Mouse (Mus musculus) telencephalon, adult 2 months (tissue): ENCODE measurements at regions not wholly inside any gene's neighbourhood (a gene's known extent, or its start where the extent isn't known, plus 50 kb on each side); places are given as distances from the start of the nearest gene placed in this dataset.

Experiments used
- DNase-seq: peaks from one replicate; pipeline ENCODE4 v3.0.0-alpha.2; 2011; ENCODE audit warnings: low read depth, low spot score

- DNase-seq = no peak
Observed at GRCm38 (mm10) chr6:31320141-31320830, 78.2 kb upstream of the Mkln1 start.

DNA sequence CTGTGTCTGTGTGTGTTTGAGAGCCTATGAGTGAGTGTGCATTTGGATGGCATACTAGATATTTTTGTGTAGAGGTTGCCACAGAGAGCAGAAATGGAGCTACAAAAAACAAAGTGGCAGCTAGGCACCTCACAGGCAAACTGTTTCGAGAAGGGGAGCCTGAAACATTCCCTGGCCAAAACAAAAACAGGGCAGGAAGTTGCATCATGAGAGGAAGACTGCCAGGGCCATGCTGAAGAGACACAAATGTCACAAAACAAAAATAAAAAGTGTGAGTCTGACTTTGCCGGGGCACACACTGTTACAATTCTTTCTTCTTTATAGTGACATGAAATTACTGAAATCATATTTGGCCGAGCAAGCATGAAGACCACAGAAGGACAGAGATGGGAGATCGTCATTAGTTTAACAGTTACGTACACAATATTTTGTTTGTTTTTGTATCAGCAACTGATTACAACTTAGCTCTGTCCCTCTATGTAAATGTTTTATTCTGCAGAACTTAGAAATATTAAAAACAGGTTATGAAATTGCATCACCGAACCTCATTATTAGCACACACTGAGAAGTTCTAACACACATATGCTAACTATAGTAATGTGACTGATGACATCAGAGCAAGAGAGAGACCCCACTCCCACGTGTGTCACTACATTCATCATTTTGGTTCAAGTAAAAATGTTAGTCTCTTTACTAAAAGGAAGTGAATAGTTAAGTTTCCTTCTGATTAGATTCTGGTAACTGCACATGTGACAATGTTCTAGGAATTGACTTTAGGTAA lies 77.3 kb upstream of the Mkln1 start:
- DNase-seq = no peak

DNA sequence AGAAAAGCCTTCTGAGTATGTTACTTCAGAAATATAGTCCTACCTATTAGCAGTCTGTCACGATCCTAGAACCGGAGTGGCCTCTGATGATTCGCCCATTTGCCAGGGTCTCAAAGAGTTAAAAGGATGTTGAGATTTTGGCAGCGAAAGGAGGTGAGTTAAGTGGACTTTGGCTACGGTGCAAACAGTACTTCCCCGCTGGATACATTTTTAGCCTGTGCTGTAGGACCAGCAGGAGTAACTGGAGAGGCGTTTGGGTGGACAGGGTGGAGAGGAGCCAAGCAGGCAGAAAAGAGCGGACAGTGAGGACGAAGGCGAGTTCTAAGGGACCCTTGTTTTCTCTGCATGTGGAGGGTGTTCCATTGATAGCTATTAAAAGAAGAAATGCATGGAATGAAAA lies 76.6 kb upstream of the Mkln1 start:
- no peak for DNase-seq

- DNase-seq = no peak
Observed at GRCm38 (mm10) chr6:31323228-31324190, 75.0 kb upstream of the Mkln1 start.

GRCm38 (mm10) chr6:31324717-31325116 lies 73.8 kb upstream of the Mkln1 start:
- peak; percentile 88 for DNase-seq

GRCm38 (mm10) chr6:31325621-31326020 lies 72.9 kb upstream of the Mkln1 start:
- DNase-seq = no peak

GRCm38 (mm10) chr6:31330327-31330726 lies 68.2 kb upstream of the Mkln1 start:
- DNase-seq = no peak

DNA sequence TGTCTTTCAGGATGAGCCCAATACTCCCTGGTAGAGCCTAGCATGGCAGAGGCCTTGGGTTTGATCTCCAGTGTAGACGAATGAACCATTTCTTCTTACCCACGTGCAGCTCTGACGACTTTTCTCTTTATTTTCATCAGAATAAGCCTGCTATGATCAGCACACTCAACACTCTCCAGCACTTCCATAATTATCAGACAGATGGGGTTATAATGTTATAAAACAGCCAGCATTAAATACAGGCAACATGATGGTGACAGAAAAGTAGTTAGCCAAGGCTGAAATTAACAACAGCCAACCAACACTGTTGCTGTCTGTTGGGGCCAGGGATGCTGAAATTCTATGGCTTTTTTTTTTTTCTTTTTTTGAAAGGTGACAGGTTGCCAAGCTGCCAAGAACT lies 67.7 kb upstream of the Mkln1 start:
- DNase-seq = no peak

DNA sequence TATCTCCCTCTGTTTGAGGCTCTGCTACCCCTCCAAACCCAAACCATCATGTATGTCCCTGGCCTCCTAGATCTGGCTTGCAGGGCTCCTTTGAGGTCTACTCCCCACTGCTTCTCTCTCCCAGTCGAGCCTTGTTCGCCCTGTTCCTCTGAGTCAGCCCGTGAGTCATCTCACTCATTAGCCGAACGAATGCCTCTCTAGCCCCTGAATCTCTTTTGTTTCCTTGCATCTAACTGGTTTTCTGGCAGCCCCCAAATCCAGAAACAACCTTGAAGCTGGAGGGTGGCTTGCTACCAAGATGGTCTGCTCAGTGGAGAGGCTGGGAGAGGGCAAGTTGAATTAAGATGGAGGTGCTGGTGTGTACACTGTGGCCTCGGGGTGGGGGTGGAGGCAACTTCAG lies 66.3 kb upstream of the Mkln1 start:
- no peak for DNase-seq

DNA sequence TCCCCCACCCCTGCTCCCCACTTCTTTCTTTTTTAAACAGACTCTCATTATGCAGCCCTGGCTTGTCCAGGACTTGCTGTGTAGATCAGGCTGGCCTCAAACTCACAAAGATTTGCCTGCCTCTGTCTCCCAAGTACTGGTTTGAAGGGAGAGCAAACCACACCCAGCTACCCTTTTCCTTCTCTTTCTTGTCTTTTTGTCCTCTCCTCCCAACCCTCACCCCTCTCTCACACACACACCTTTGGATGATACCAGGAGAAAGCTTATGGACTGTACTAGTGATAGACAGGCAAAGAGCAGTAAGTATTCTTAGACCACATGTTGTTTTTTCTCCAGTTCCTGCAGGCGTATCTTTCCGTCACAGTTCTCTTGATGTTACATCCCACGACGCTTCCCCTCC lies 65.8 kb upstream of the Mkln1 start:
- DNase-seq = no peak

- DNase-seq = no peak
Observed at GRCm38 (mm10) chr6:31333228-31333922, 65.2 kb upstream of the Mkln1 start.

GRCm38 (mm10) chr6:31334086-31334485 lies 64.4 kb upstream of the Mkln1 start:
- DNase-seq = no peak

- peak; percentile 50 for DNase-seq
Observed at GRCm38 (mm10) chr6:31339122-31339947, 59.2 kb upstream of the Mkln1 start.

GRCm38 (mm10) chr6:31339948-31340250 lies 58.6 kb upstream of the Mkln1 start:
- no peak for DNase-seq

DNA sequence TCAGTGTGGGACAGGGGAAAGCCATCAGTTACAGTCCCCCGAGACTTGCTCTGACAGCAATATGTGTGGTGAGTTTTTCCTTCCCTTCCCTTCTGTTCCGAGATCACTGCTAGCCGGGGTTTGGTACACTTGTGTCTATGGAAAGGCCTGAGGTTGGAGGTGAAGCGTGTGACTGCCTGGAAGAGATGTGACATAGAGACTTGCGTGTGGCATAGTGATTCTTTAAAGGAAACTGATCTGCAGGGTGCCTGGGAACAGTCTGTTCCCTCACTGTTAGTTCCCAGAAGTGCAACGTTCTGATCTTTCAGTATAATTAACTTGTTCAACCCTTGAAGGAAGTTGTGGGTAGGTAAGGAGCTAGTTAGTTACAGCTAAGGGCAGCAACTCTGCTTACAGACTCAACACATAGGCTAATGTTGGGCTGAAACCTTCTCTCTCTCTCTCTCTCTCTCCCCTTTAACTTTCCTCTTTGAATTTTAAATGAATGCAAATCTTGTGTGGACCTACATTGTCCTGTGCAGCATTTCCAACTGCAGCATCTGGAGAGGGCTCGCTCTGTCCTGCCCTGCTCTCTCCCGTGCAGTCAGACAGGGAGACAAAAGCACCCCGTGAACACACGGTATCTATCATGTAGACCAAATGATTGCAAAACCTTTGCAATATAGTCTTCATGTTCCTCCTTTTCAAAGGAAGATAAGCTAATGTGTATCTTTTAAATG lies 53.0 kb upstream of the Mkln1 start:
- no peak for DNase-seq

DNA sequence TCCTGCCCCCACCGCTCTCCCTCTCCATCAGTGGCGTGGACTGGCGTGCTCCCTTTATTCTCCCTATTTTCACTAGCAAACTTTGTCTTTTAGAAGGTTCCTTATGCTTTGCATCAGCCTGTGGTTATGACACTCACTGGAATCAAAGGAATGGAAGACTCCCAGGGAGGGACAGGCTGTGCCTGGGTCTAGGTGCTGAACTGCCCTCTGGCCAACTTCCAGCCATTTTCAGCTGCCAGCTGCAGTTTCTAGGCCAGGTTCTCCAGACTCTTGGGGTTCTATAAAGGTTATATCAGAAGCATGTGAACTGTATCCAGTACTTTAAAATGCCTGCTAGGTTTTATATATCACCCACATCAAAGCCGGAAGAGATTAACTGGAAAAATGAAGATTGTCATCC lies 50.2 kb upstream of the Mkln1 start:
- DNase-seq = no peak
